Mouse (Mus musculus) cerebellum, adult 11-12 months (tissue): ENCODE measurements around the gene Rab3ip.
A peak's percentile ranks its signal among the peaks of the same experiment; 100 is the strongest.

ENCODE experiments used
- DNase-seq: peaks from one replicate; pipeline ENCODE4 v3.0.0; 2022

The Rab3ip gene

DNA sequence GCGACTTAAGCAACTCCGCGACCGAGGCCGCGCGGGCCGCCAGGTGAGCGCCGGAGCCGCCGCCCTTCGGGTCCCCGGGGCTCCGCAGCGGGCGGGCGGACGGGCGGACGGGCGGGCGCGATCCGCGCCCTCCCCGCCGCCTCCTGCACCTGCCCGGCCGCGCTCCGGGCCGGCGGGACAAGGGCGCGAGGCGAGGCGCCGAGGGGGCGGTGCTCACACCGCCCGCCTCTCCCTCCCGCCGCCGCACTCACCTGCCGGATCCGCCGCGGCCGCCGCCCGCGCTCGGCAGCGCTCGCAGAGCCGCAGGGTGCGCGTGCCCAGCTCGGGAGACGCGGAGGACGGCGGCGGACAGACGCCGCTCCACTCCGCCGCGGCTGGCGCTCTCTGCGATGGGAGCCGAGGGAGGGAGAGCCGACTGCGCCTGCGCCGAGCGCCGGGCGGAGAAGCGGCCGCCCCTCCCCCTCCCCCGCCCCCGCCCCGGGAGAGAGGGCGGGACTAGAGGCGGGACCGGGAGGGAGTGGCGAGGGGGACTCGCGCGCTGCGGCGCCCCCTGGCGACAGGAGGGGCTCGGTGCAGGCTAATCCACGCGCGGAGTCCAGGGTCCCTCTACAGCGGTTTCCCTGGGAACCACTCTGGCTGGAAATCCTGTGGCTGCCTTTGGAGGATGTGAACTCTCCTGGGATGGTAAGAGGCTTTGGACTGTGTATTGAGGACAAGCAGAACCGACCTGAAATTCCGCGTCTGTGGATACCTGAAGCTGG lies at the start of gene Rab3ip:
Gene Rab3ip (minus strand): TSS at position 761 of the 761 bp plus-strand sequence.
- DNase-seq, result peak; percentile 91

DNA sequence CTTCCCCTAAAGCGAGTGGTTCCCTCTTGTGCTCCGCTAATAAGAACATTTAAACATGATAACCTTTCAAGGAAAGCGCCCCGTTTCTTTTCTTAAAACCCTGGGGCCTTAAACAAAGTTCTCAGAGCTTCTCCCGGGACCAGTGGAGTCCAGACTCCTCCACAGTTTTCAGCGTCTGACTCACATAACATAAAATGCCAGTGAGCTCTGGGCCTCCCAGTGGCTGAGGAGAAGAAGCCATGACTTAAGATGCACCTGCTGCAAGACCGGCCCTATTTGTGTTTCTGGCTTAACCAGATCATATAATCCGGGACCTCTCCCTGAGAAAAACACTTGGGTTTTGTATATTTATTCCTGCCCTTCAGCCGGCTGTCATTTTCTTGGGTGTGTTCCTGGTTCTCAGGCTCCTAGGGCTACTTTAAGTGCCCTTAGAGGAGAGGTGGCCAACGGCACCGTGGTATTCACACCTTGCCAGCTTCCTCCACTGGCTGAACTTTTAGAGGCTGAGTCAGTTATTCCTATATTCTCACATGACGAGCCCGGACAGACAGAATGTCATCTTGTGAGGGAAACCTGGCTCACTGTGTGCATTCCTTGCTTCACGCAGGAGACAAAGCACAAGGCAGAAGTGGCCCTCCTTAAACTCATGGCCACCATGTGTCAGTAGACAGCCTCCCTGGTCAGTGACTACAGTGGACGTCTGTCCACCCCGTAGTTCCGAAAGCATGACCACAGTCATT lies 48.3 kb upstream of the Rab3ip start:
- DNase-seq, result no peak

DNA sequence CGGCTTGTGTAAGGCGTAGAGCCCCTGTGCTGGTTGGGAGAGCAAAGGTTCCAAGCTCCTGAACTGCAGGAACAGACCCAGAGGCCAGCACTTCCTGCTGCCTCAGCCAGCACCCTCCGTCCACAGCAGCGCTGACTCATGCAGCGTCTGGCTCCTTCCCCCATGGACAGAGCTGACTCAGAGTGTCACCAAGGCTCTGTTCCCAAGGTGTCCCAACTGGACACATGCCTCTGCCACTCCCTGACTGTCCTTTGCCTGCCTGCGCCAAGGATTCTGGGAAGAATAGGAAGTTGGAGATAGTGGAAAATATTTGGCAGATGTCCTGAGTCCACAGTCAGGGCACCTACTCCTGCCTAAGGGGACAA lies 45.6 kb upstream of the Rab3ip start:
- no peak for DNase-seq

DNA sequence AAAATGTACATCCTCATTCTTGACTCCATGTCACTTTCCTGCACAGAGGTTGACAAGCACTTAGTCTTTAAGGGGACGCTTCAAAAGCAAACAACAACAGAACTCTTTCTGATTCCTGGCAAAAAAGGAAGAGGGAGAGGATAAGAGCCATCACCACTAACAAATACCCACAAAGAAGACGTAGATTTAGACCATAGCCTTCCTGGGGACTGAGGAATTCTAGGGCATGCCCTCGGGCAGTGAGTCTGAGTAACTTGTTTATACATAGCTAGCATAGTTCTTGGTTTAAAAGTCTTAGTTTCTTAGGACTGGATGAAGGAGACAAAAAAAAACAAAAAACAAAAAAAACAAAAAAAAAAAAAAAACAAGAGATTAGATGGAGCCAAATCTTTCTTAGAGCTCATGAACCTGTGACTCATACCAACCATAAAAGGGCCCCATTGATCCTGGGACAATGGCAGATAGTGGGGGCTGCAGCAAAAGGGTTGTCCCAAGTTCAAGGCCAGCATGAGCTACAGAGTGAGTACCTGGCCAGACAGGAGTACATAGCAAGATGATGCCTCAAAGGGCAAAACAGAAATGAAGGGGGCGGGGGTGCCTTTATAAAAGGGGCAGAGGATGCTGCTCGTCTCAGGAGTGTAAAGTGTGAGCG lies 45.1 kb upstream of the Rab3ip start:
- no peak for DNase-seq

DNA sequence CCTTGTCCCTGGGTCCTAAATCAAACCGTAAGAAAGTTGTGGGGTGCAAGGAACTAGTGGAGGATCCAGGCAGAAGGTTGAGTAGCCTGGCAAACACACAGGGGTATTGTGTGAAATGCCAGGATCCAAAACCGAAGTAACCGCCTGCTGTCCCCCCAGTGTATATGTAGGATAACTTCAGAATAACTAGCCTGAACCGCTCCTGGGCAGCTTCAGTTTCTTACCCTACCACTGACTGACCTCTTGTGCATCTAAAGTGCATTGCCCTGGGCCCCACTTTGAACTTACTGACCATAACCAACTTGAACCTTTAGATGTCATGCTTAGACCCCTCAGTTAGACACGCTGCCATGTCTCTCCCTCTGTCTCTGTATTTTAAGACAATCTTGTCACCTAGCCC lies 44.6 kb upstream of the Rab3ip start:
- DNase-seq, result no peak

DNA sequence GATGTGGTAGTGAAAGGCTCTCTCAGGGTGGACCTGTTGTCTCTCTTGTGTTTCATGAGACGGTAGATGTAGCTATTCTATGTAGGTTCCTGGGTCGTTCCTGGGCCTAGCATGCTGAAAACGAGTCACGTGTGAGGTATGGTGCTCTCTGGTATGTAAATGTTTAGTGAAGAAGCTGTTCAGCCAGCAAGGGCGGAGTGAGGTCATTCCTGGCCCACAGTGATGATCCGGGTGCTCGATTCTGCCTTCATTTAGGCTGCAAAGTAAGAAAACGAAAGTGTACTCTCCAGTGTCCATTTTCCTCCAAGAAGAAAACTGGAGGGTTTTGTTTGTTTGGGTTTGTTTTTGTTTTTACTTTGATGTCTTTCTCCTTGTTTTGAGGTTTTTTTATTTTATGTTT lies 43.4 kb upstream of the Rab3ip start:
- no peak for DNase-seq

DNA sequence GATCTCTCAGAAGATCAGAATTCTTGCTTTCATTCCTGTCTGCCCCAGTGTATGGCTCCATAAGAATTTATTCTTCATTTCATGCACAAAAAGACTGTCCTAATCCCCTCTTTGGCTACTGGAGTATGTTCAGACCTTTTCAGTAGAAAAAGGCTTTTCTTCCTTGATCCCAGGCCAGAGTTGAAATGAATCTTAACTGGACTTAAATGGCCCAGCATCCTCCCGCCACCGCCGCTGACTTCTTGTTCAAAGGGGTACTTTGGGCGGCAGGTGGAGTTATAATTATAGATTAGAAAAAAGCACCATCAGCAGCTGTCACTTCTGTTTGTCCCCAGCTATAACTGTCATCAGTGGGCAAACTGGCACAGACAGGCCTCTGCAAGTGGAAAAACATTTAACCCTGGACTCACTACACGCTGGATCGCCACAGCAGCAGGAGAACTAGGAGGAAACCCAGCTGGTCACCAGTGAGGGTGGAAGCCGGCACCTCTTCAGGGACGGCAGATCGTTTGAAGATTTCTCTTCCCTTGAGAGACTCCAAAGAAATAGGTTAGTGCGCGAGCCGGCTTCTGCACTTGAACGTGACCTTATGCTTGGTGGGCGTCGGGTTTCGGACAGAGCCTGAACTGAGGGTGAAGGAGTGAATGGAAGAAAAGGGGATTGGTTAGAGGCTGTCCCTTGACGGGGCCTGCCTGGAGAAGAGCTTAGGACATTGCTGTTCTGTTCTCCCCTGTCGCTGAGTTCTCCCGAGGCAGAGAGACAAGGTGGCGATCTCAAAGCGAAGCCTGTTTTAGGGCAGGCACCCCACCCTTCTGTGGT lies 35.9 kb upstream of the Rab3ip start, which contains the start of gene Best3:
Gene Best3 (plus strand): TSS at position 51 of the 819 bp plus-strand sequence.
- DNase-seq, result no peak

DNA sequence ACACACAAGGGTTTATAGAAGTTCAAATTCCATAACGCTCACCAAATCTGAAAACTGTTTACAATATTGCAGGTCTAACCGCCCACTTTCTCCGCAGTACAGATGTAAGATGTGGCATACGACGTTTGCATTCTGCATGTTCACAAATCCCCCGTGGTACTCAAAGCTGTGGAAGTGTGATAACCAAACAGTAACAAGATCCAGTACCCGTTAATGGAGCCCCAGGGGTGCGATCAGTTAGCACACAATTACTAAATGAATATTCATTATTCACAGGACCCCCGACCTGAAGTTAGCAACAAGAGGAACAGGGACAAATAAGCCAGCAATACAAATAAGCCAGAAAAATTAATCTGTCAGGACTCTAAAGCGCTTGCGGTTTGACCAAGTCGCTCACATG lies 34.3 kb upstream of the Rab3ip start:
- DNase-seq, result no peak

DNA sequence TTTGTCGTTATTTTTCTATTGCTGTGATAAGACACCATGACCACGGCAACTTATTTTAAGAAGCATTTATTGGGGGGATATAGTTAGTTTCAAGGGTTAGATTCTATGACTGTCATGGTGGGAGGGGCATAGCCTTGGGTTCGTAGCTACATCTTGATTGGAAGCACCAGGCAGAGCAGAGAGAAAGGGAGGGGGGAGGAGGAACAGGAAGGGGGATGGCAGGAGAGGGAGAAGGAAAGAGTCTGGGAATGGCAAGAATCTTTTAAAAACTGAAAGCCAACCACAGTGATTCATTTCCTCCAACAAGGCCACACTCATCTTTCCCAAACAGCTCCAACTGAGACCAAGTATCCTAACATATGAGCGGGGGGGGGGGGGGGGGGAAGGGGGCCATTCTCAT lies 32.0 kb upstream of the Rab3ip start:
- no peak for DNase-seq

DNA sequence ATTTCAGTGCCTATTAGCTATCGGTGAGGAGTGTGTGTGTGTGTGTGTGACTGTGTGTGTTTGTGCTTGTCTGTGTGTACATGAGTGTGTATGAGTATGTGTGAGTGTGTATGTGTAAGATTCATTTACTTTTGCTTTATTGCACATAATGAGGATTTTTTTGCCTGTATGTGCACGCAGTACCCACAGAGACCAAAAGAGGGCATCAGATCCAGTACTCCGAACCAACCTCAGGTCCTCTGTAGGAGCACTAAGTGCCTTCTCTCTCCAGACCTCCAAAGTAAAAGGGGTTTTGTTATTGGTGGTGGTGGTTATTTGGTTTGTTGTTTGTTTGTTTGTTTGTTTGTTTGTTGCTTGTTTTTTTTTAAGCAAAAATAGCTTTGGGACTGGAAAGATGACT lies 30.3 kb upstream of the Rab3ip start:
- no peak for DNase-seq

DNA sequence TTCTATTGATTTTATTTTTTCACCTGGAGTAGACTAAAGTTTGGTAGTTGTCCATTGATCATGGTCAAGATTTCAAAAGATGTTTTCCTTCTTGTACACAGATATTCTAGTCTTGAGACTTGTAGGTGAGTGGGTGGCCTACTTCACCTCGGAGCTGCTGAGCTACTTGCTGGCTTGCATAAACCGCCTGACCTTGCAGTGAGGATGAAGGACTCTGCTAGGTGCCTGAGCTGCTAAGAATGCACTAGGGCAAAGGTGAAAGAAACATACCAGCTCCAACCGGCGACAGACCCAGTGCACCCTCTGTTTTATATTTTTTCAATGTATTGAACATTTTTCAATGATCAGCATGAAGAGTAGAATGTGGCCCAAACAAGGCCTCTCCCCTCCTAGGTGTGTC lies 29.7 kb upstream of the Rab3ip start:
- no peak for DNase-seq

DNA sequence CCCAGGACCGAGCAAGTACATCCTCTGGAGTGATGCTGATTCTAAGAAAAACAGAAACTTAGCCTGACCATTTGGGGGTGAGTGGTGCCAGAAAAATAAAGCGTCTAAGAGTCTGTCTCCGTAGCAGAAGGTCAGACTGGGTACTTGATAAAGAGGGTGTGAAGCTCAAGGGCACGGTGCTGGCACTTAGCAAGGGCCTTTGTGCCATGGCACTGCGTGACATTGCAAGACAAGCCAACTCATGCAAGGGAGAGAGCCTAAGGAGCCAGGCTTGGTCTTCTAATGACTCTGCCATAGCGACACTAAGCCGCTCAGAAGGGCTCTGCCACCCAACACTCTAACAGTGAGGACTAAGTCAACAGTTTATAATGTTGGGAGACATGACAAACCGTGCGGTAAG lies 28.3 kb upstream of the Rab3ip start:
- no peak for DNase-seq

DNA sequence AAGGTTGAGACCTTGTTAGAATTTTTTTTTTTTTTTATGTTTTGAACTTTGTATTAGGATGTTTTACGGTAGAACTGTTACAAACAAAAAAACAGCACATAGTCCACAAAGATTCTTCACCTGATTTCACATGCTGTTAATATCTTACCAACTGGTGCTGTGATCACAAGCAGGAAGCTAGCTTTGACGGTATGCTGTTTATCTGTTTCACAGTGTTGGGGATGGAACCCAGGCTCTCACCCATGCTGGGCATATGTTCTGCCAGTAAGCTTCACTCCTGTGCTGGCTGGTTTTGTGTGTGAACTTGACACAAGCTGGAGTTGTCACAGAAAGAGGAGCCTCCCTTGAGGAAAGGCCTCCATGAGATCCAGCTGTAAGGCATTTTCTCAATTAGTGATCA lies 27.3 kb upstream of the Rab3ip start:
- DNase-seq, result no peak

DNA sequence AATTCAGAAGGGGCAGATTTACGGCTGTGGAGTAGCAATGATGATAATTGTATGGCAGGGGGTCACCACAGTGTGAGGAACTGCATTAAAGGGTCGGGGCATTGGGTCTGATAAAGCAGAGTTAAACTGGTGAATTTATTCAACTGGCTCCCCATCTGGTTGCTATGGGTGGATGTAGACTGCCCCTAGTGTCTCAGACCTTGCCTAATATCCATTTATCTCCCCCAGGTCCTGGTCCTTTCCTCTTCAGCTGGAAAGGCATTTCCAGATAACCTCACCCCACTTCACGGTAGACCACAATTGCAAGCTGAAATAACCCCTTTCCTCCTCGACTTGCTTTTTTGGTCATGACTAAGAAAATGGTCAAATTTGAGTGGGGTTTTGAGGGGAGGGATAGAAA lies 26.9 kb upstream of the Rab3ip start:
- DNase-seq, result no peak

DNA sequence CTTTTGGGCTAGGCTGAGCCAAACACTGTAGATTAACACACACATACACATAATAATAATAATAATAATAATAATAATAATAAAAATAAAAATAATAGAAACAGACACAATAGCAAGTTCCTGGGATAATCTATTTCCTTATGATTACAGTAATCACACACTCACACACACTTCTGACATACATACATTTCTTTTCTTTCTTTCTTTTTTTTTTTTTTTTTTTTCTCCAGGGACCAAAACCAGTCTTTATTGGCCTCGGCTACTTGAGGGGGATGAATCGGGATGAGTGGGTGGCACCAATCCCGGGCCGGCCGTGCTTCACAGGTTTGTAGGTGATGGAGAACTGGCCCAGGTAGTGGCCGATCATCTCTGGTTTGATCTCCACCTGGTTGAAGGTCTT lies 21.9 kb upstream of the Rab3ip start, which contains the start of gene Gm10271:
Gene Gm10271 (minus strand): TSS at position 101 of the 400 bp plus-strand sequence.
- DNase-seq, result no peak

DNA sequence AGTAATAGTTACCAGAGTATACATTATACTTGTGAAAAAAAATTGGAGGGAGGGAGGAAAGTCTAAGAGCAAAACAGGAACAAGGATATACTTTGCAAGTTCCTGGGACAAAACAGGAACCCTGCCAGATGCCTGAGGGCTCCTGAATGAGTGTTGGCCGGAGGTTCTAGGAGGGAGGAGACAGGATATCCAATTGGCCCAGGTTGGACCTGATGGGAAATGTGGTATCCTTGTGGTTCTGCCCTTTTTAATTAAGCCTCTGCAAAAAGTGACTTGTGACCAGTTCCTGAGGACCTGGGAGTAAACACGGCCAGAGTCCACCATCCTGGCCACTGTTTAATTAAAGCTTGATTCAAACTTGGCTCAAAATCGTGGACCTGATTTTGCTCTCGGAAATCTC lies 18.2 kb upstream of the Rab3ip start:
- DNase-seq, result no peak

DNA sequence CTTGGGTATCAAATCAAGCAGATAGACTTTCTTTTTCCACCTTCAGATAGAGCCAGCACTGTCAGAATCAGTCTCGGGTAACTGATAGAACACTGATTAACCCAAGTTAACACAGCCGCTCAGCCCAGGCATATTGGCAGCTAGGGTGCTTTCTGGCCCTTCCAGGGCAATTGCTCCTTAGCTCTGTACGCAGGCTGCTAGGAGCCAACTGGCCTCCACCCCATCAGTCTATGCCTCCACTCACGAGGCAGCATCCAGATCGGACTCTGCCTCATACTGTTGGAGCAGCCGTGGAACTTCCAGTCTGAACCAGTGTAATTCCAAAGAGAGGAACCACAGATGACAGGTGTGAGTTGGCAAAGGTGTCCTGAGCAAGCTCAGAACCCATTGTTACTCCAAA lies 15.5 kb upstream of the Rab3ip start:
- DNase-seq, result no peak

DNA sequence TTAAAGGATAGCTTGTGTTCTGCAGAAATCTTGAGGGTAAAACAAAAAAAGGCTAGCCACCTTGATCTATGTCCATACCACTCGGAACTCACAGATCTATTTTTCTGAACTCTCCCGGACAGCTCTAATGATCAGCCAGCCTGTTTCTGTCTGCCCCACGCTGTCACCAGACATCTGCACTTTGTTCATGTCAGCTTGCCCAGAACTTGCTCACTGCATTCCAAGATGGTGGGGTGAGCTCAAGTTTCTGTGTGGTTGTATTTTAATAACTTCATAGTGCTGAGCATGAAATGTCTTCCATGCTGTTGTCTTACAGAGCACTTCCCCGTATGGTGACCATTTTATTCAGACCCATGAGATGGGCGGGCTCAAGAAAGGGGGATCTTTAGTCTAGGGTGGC lies 14.7 kb upstream of the Rab3ip start:
- no peak for DNase-seq

DNA sequence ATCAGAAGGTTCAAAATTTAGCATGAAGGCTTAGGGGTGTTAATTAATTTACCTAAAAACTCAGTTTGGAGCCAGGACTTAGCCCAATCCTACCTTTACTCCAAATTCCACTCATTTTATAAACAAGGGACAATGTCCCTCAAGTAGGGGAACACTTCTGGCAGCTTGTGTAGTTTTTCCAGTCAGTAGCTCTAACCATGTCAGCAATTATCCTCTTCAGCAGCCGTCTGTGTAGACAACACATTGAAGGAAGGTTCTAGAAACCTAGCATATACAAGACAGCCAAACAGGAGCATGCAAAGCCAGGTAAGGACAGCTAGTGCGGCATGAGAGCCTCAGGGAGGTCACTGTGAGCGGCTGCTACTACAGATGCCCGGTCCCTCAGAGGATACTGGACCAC lies 14.0 kb upstream of the Rab3ip start:
- DNase-seq, result no peak

DNA sequence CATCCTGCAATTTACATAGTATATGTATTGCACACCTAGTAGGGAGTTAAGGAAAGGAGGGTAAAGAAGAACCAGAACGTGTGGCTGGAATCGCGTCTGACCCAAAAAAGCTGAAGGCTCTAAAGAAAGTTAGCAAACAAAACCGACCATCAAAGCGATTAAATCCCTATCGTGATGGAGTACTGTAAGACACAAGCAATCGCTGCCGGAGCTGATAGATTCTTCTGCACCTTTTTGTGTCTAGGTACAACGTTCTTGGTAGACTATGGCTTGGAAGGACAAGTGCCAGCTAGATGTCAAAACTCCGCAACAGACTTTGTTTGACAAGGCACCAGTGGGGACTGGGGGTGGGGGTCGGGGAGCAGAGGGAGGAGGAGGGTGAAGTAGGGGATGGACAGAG lies 13.5 kb upstream of the Rab3ip start:
- no peak for DNase-seq

DNA sequence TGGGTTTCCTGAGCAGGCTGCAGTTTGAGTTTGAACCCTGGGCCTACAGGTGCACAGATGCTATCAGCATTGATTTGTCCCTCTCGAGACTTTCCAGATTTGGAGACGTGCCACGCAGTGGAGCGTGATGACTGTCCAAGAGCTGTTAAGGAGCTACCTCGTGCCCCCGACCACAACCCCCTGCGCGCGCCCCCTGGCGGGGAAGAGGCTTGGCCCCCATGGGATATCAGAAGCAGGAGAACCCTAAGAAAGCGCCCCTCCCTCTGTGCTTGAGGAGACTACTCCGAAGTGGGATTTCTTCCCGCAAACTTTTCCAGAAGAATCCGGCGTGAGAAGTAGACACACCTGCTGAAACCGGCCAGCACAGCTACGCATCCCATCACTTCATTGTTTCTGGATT lies 12.2 kb upstream of the Rab3ip start:
- no peak for DNase-seq

DNA sequence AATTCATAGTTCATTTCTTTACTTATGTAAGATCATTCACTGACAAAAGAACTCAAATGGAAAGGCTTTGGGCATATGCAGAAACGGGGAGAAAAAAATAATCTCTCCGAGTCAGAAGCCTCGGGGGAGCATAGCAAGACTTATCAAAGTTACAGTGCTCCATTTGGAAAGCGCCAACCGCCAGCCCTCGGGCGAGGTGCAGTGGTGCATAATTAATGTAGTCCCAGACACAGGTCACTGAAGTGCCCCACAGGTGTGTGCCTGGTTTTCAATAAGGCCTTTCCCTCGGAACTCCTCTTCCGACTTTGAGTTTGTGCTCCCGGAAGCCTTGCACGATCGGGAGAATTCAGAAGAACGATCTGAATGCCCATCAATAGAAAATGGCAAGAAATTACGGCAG lies 11.6 kb upstream of the Rab3ip start:
- no peak for DNase-seq

DNA sequence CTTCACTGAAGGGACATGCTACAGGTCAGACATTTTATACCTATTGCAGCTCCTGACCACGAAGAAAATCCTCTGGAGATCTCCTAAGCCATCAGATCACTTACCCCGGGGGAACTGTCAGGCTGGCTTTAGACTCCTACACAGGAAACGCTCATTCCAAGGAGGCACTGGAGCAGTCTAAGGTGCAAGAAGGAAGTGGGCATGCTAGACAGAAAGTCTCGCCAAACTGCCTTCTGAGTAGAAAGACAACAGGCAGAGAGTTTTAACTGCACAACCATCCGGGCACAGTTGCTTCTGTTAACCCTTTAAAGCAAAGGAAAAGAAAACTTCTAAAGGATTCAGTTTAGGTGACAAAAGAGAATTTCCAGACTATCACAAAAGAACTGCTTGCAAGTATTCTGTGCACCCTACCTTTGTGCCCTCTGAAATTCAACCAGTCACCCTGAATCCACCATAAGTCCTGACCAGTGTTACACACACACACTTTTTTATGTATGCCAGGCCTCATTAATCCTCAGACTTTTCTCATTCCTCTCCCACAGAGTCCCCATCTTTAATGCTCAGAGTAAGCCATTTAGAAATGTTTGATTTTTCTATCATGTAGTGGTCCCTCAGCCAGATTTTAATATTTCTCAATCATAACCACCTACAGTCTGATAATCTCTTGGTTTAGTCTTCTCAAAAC lies 7.4 kb upstream of the Rab3ip start:
- DNase-seq, result no peak
